Mouse (Mus musculus) Patski (cell line): ENCODE results near the gene Rgs2. TPM values are rescaled to one million over a fixed set of nuclear protein-coding genes. Genes with fewer than 3 reads are reported as not detected.

Experiments
- ATAC-seq: fragments of 100-300 bp; one replicate; pipeline ENCODE4 v1.8.0; 2021
- CTCF ChIA-PET: fragments of 350-600 bp; sonication (Branson Sonifier 250); formaldehyde crosslinking; loops from one replicate; lab custom pipeline; 2022; ENCODE audit warnings: inconsistent platforms; lab: Charles Lee
- POLR2A ChIA-PET: fragments of 350-600 bp; sonication (Branson Sonifier 250); formaldehyde crosslinking; loops from one replicate; lab custom pipeline; 2022; ENCODE audit warnings: antibody characterized with exemption, inconsistent platforms; lab: Charles Lee
- DNase-seq: peaks from one replicate; pipeline ENCODE4 v3.0.0-alpha.2; 2011; ENCODE audit warnings: low read depth, low spot score
- H3K27me3 ChIP-seq: fragments of 371-371 bp; one replicate; pipeline ENCODE4 v1.5.1; 2021
- CTCF ChIP-seq: fragments of 100-300 bp; IDR thresholded peaks from one replicate; pipeline ENCODE4 v1.5.1; 2021
- in situ Hi-C: fragments of 300-500 bp; cut with MboI; formaldehyde crosslinking; loops from 3 replicates; pipeline ENCODE4 v1.11.1; 2018; ENCODE audit warnings: low pct_unique_long_range_greater_than_20kb, mixed read lengths
- polyA plus RNA-seq: library from polyadenylated mRNA; unstranded; gene quantifications from one replicate; pipeline ENCODE4 v1.2.3, GENCODE M21; 2021

Gene Rgs2
- polyA plus RNA-seq = 52.2 TPM

- in situ Hi-C loops = loop anchor here (5.0 to 10.0 kb wide), 2 partner anchors 192 to 371 kb away; no protein-coding TSS in a partner anchor
- H3K27me3 ChIP-seq = no peaks in the 10 kb centered on the region
- peak; percentile 26 for TF ChIP-seq CTCF
- DNase-seq (no peak), ATAC-seq (peak; percentile 99)
- ChIA-PET CTCF (interaction anchor here (0.8 to 3.7 kb wide), 13 partner anchors 11 to 240 kb away, joined by 3 to 43 read pairs (median 4); no protein-coding TSS in a partner anchor), POLR2A (interaction anchor here (0.6 to 1.8 kb wide), 7 partner anchors 14 to 309 kb away, joined by 3 to 7 read pairs (median 3); no protein-coding TSS in a partner anchor)
Measured at GRCm38 (mm10) chr1:144003904-144004740, at the start of gene Rgs2. Gene Rgs2 (minus strand): TSS chr1:144004161.

- ChIA-PET CTCF (no interaction called here), POLR2A (no interaction called here)
- ATAC-seq = no peak
- no peaks in the 10 kb centered on the region for H3K27me3 ChIP-seq
- no peak for DNase-seq
- in situ Hi-C loops = no loop called here
- no peak for TF ChIP-seq CTCF
Measured at GRCm38 (mm10) chr1:144053401-144053800, 49.4 kb upstream of the Rgs2 start.

GRCm38 (mm10) chr1:144041826-144042225 is 37.9 kb upstream of the Rgs2 start:
- ChIA-PET POLR2A (no interaction called here), CTCF (no interaction called here)
- no peak for TF ChIP-seq CTCF
- H3K27me3 ChIP-seq = no peaks in the 10 kb centered on the region
- in situ Hi-C loops = no loop called here
- DNase-seq = no peak
- no peak for ATAC-seq

- ATAC-seq (no peak), DNase-seq (no peak)
- no peak for TF ChIP-seq CTCF
- in situ Hi-C loops = no loop called here
- ChIA-PET POLR2A (no interaction called here), CTCF (interaction anchor here (1.1 kb wide), 1 partner anchor 43 kb away, joined by 3 read pairs; no protein-coding TSS in a partner anchor)
- H3K27me3 ChIP-seq = no peaks in the 10 kb centered on the region
Measured at GRCm38 (mm10) chr1:144033498-144033897, 29.5 kb upstream of the Rgs2 start.

GRCm38 (mm10) chr1:144030499-144030898 is 26.5 kb upstream of the Rgs2 start:
- in situ Hi-C loops = no loop called here

DNA sequence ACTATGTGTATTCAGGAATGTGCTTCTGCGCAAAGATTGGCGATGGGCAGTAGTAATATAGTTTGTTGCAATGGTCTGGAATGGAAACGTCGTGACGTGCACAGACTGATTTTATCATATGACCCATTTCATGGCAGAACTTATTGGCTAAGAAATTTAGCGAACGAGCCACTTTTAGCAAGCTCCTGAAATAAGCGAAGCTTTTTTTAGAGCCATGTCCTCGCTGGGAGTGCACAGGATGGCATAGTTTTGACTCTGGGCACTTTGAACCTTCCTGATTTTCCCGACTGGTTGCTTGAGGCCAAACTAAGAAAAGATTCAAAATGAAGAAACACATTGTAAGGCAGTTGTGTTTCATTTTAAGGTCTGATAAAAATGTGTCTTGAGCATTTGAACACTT is 25.7 kb upstream of the Rgs2 start:
- ChIA-PET POLR2A (no interaction called here), CTCF (no interaction called here)
- TF ChIP-seq CTCF = no peak
- in situ Hi-C loops = no loop called here
- ATAC-seq = no peak
- no peak for DNase-seq
- H3K27me3 ChIP-seq = no peaks in the 10 kb centered on the region

More at GRCm38 (mm10) chr1:144030499-144030898, 26.5 kb upstream of the Rgs2 start:
- TF ChIP-seq CTCF = no peak
- no peak for DNase-seq
- ChIA-PET CTCF (no interaction called here), POLR2A (no interaction called here)
- peak; percentile 100 for ATAC-seq
- no peaks in the 10 kb centered on the region for H3K27me3 ChIP-seq

- peak; percentile 60 for DNase-seq
- no peak for TF ChIP-seq CTCF
- ChIA-PET CTCF (interaction anchor here (1.1 to 3.2 kb wide), 5 partner anchors 10 to 337 kb away, joined by 3 to 21 read pairs (median 4); no protein-coding TSS in a partner anchor), POLR2A (no interaction called here)
- in situ Hi-C loops = no loop called here
- no peaks in the 10 kb centered on the region for H3K27me3 ChIP-seq
- peak; percentile 89 for ATAC-seq
Measured at GRCm38 (mm10) chr1:144018417-144018958, 14.5 kb upstream of the Rgs2 start.

GRCm38 (mm10) chr1:144013913-144014312 is 10.0 kb upstream of the Rgs2 start:
- CTCF ChIA-PET = no interaction called here
- no peak for ATAC-seq
- DNase-seq = no peak
- H3K27me3 ChIP-seq = peaks cover 3% of the 10 kb centered on the region
- POLR2A ChIA-PET = no interaction called here
- TF ChIP-seq CTCF = no peak
- in situ Hi-C loops = no loop called here

- no peak for TF ChIP-seq CTCF
- POLR2A ChIA-PET = interaction anchor here (0.5 kb wide), 1 partner anchor 8 kb away, joined by 5 read pairs; no protein-coding TSS in a partner anchor
- no peak for DNase-seq
Measured at GRCm38 (mm10) chr1:144007341-144007740, 3.4 kb upstream of the Rgs2 start.

DNA sequence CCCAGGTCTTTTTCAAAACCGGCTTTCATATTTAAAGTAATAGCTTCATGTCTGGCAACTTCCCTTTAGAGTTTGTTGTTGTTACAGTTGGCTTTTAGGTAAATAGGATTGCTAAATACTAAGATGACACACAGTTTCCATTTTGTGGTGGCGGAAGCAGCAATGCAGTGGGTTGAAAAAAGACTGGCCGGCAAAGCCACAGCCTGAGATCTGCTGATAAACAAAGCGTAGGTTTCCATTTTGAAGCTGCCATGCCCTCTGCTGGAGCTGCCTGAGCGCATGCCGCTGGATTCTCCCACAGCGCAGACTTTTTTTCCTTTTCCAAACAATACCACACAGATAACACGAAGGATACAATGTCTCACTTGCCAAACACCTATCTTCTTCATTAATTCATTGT is 2.6 kb upstream of the Rgs2 start:
- ATAC-seq (peak; percentile 44), DNase-seq (no peak)
- ChIA-PET CTCF (interaction anchor here (1.0 to 4.6 kb wide), 8 partner anchors 13 to 214 kb away, joined by 3 to 43 read pairs (median 7); no protein-coding TSS in a partner anchor), POLR2A (interaction anchor here (0.6 to 1.1 kb wide), 5 partner anchors 60 to 230 kb away, joined by 3 to 5 read pairs (median 4); no protein-coding TSS in a partner anchor)
- peaks cover 3% of the 10 kb centered on the region for H3K27me3 ChIP-seq
- peak; percentile 93 for TF ChIP-seq CTCF
- in situ Hi-C loops = loop anchor here (10.0 kb wide), 1 partner anchor 368 kb away; no protein-coding TSS in a partner anchor

More at GRCm38 (mm10) chr1:144007341-144007740, 3.4 kb upstream of the Rgs2 start:
- CTCF ChIA-PET = interaction anchor here (2.2 to 4.6 kb wide), 4 partner anchors 12 to 203 kb away, joined by 10 to 43 read pairs (median 19); no protein-coding TSS in a partner anchor
- H3K27me3 ChIP-seq = peaks cover 3% of the 10 kb centered on the region
- ATAC-seq = no peak
- in situ Hi-C loops = loop anchor here (10.0 kb wide), 1 partner anchor 367 kb away; no protein-coding TSS in a partner anchor
